Mouse (Mus musculus): ENCODE data around the gene Abi3bp.

Gene Abi3bp

GRCm38 (mm10) chr16:56477677-56478574 is at the start of gene Abi3bp:
Gene Abi3bp, plus strand, starts transcription at chr16:56477878.
- CTCF ChIA-PET = no interaction called here
- POLR2A ChIA-PET = no interaction called here

GRCm38 (mm10) chr16:56435293-56436185 is 42.1 kb upstream of the Abi3bp start:
- ChIA-PET POLR2A (no interaction called here), CTCF (no interaction called here)

DNA sequence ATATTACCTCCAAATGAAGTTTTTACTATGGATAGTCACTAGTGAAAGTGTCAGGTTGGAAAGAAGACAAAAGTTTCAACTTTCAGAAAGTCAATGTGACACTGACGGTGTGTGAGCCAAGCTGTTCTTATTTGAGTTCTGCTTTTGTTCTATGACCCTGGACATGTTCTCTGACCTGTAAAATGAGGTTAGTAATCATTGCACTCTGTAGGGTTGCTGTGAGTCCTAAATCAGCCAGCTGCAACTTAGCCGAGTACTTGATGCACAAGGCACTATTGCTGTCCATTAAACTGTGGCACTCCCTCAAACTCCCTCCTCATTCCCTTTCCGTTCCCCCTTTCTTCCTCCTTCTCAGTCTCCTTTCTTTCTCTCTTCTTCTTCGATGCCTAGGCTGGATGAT is 37.4 kb upstream of the Abi3bp start:
- ChIA-PET POLR2A (no interaction called here), CTCF (no interaction called here)

DNA sequence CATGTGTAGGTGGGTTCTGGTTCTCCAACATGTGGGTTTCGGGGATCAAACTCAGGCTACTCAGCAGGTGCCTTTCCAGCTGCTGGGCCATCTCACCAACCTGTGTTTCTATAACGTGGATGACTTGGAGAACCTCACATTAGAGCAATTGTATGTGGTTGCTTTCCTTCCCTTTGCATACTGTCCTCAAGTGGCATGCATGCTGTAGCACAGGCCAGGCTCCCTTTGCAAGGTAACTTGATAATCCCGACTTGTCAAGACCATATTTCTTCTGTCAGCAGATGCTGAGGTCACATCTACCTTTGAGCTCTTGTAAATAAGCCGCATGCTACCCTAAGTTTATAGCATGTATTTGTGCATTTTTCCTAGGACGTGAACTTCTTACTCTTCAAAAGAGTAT is 36.6 kb upstream of the Abi3bp start:
- ChIA-PET CTCF (no interaction called here), POLR2A (interaction anchor here in 1 of 4 experiments (0.6 kb wide), 1 partner anchor 452 kb away, joined by 5 read pairs; no protein-coding TSS in a partner anchor)

- ChIA-PET POLR2A (no interaction called here), CTCF (interaction anchor here in 1 of 4 experiments (0.6 kb wide), 1 partner anchor 9 kb away, joined by 3 read pairs; no protein-coding TSS in a partner anchor)
Measured at GRCm38 (mm10) chr16:56441658-56442344, 35.9 kb upstream of the Abi3bp start.

- POLR2A ChIA-PET = interaction anchor here in 1 of 4 experiments (0.7 kb wide), 1 partner anchor 1155 kb away, joined by 9 read pairs; the partner anchor contains the start of gene Cmss1
- CTCF ChIA-PET = interaction anchor here in 1 of 4 experiments (0.7 kb wide), 1 partner anchor 10 kb away, joined by 3 read pairs; no protein-coding TSS in a partner anchor
Measured at GRCm38 (mm10) chr16:56451482-56451881, 26.2 kb upstream of the Abi3bp start.

DNA sequence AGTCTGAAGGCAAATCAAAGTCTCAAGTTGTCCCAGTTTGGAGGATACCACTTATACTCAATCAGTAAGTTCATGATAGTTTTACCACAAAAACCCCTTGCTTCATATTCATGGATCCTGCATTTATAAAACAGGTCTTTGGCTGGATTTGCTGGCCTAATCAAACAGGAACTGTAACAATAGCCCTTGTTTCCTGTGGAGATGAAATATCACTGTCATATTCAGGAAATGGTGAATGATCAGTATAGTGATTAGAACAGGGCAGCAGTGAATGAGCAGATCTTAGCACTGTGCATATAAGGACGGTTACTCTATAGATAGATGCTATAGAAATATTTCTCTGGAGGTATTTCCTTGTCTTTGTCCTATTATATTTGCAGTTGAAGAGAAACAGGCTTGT is 25.8 kb upstream of the Abi3bp start:
- POLR2A ChIA-PET = no interaction called here
- CTCF ChIA-PET = no interaction called here

- POLR2A ChIA-PET = no interaction called here
Measured at GRCm38 (mm10) chr16:56458052-56458754, 19.5 kb upstream of the Abi3bp start.

GRCm38 (mm10) chr16:56473160-56473559 is 4.5 kb upstream of the Abi3bp start:
- ChIA-PET CTCF (no interaction called here), POLR2A (interaction anchor here in 2 of 4 experiments (0.6 kb wide), 2 partner anchors 11 to 258 kb away, joined by 3 to 5 read pairs; no protein-coding TSS in a partner anchor)

More at GRCm38 (mm10) chr16:56458052-56458754, 19.5 kb upstream of the Abi3bp start:
- CTCF ChIA-PET = no interaction called here

GRCm38 (mm10) chr16:56475676-56476075 is 2.0 kb upstream of the Abi3bp start:
- ChIA-PET CTCF (no interaction called here), POLR2A (no interaction called here)

DNA sequence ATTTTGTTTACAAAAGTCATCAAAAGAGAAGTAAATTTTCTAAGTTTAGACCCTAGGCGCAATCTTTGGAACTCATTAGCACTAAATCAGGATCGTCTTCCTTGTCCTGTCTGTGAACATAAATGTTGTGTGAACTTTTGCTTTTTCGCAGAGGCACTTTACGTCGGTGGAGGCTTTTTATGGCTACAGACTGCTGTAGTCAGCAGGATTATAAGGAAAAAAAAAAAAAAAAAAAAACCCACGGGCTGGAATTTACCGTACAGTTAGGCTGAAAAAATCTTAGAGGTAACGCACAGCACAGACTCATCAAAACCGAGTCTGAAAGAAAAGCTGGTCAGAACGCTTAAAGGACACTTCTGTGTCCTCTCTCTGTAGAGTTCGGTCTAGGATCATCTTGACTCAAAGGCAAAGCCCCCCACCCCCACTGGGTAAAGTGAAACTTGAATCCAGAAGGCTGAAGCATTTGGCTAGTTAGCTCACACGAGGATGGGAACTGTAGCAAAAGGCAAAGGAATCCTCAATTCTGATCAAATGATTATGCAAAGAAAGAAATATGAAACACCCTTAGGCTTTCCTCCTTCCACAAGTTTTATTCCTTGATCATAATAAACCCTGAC is 1.0 kb downstream of the Abi3bp start:
- CTCF ChIA-PET = no interaction called here
- POLR2A ChIA-PET = no interaction called here

DNA sequence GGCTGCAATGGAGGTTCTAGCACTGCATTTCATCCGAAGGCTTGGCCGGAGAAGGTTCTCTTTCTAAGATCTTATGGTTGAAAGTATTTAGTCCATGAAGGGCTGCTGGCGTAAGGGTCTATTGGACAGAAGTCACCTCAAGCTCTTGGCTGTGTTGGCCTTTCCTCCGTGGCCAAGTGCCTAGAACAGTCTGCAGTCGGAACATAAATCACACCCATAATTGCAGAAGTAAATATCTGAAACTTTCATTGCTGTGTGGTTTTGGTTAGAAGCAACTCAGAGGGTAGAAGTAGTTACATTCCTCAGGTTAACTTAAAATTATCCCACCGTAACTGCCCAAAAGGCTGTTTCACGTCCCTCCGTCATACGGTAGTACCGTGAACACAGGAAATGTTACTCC is 5.8 kb downstream of the Abi3bp start:
- ChIA-PET CTCF (no interaction called here), POLR2A (no interaction called here)

DNA sequence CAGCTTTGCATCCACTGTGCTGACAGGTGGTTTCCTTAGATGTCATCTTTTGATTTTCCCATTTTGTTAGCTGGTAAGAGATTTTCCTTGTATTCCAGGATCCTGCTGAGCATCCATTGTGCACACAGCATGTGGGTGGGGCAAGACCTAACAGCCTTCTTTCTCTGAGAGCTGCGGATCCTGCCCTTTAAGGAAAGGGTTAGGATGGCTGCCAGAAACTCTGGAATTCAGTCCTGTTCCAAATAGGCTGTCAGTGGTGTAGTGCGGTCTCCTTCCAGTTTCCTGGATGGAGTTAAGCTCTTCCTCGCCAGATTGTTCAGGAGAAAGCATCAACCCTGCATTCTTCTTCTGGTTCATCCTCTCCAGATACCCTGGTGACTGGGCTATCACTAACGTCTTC is 8.8 kb downstream of the Abi3bp start:
- ChIA-PET POLR2A (interaction anchor here in 1 of 4 experiments (0.5 kb wide), 1 partner anchor 636 kb away, joined by 4 read pairs; no protein-coding TSS in a partner anchor), CTCF (no interaction called here)

DNA sequence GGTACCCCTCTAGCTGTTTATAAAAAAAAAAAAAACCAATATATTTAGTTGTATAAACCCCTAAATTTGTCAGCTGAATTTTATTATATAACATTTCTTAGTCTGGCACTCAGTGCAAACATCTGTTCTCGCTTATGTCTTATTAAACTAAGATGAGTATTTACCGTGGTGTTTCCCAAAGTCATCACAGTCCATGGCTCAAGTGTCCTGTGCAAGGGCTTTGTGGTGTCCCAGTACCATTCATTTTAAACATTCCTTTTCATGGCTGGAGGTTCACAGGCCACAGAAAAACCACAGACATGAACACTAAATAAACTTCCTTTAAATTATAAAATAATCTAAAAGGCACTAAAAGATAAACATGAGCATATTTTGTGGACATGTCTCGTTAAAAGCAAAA is 13.2 kb downstream of the Abi3bp start:
- POLR2A ChIA-PET = no interaction called here
- CTCF ChIA-PET = no interaction called here

GRCm38 (mm10) chr16:56495266-56495665 is 17.6 kb downstream of the Abi3bp start:
- POLR2A ChIA-PET = no interaction called here
- CTCF ChIA-PET = no interaction called here

- CTCF ChIA-PET = no interaction called here
- POLR2A ChIA-PET = no interaction called here
Measured at GRCm38 (mm10) chr16:56496743-56497142, 19.1 kb downstream of the Abi3bp start.

DNA sequence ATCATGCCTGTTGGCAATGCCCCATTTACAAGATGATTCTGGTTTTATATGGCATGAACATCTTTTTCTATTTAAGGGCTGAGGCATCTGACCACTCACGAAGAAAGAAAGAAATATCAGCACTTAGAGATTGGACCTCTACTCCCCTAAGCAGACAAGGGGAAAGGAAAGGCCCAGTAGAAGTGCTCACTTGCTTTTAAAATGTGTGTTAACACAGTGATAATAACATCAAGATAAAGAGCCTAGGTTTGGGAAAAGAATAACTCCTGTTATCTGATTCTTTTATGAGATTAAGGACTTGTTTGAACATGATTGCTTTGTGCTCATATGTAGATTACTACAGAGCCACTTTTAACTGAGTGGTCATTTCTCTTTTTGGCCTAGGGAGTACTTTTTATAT is 21.0 kb downstream of the Abi3bp start:
- ChIA-PET POLR2A (no interaction called here), CTCF (no interaction called here)

DNA sequence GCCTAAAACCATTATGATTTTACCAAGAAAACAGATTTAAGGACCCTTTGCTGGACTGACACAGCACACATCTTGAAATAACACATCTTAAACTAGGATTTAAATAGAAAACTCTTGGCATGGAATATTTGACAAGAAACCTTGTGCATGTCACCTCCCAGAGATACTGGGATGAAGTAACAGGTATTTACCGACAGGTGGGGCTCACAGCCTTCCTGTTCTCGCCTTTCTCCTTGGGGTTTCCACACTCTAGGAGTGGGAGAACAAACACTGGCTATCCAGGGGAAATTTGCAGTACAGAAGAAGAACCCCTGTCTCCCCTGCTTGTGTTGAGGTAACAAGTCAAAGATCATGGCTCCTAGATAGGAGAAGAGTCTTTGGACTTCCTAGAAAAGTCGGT is 22.8 kb downstream of the Abi3bp start:
- POLR2A ChIA-PET = no interaction called here
- CTCF ChIA-PET = no interaction called here

DNA sequence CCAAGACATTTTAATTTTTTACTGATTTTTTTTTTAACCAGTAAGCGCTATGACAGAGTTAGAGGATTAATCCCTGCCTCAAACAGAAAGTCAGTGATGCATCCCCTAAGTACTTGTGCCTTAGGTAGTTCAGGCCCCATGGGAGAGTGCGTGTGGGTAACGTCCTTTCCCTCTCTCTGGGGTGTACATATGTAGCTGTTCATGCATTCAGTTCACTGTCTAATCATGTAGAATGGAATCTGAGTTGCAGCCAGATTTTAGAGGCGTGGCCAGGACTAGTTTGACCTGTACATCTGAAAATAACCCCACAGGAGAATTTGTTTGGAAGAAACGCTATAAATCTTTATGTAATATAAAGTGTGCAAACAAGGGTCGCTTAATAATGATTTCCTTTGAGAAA is 23.4 kb downstream of the Abi3bp start:
- CTCF ChIA-PET = no interaction called here
- POLR2A ChIA-PET = no interaction called here
